Mouse (Mus musculus): ENCODE results near the gene St6gal1.

DNA sequence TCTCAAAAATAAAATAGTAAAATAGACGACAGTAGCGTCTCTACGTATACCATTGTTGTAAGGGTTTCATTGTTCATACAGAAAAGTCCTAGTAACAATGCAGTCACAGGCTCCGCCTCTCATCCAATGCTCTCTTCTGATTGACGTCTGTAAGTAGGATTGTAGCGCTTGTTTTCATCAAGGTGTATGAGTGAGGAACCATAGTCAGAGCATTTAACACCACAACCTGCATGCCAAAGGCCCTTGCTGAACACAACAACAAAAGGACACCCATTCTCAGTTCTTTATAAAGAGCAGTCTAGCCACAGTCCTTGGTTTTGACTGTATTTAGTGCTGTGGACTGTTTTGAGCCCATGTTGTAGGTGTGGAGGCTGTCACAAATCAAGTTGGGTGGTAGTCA lies 64.9 kb downstream of the St6gal1 start:
- no peak for TF ChIP-seq ZC3H11A (IDR thresholded peaks at IDR 0.05; ENCODE audit: borderline replicate concordance, low read depth, low read length)
- TF ChIP-seq MAFK (IDR thresholded peaks at IDR 0.05; ENCODE audit: insufficient read depth, low read depth, low read length) = no peak
- no peak for TF ChIP-seq HCFC1 (IDR thresholded peaks at IDR 0.05; ENCODE audit: borderline replicate concordance, insufficient read depth, low read length)
